Mouse (Mus musculus): ENCODE results near the gene Ackr3. TPM values are rescaled to one million over a fixed set of nuclear protein-coding genes. Genes with fewer than 3 reads are reported as not detected.

The Ackr3 gene
- polyA plus RNA-seq, 1 experiment from 2014 or later: 16.7 TPM

DNA sequence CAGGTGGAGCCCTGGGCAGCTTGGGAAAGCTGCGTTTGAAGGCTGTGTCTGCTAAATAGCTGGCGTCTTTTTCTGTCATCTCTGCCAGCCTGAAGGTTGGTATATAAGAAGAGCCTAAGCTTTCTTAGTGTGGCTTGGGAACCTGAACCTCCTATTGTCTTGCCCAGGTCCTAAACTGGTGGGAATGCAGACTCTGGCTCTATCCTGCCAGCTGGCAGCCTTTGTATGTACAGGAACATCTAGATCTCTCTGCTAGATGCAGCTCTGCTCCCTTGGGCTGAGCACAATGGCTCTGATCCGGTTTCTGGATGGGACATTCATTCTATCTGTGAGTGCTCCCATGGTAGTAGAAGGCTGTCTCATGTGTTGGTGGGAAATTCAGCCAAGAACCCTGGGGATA is 2.9 kb downstream of the Ackr3 start:
- Histone ChIP-seq H3K27me3 (peaks cover 5% of the 10 kb centered on the region; the same call in 1 of the 2 replicates), H3K36me3 (no peaks in the 10 kb centered on the region), H3K9ac (peak overlapping the region; percentile 81), H3K4me1 (replicated peaks) (peaks cover 96% of the 10 kb centered on the region), H3K27ac (replicated peaks) (peak overlapping the region; percentile 85), H3K4me2 (peak overlapping the region; percentile 65), H3K4me3 (peak overlapping the region; percentile 58), H3K9me3 (no peaks in the 10 kb centered on the region)
- 32% methylated on average over 3 of the region's 3 CpGs for WGBS
- no peak for ATAC-seq (ENCODE audit: low read depth)

DNA sequence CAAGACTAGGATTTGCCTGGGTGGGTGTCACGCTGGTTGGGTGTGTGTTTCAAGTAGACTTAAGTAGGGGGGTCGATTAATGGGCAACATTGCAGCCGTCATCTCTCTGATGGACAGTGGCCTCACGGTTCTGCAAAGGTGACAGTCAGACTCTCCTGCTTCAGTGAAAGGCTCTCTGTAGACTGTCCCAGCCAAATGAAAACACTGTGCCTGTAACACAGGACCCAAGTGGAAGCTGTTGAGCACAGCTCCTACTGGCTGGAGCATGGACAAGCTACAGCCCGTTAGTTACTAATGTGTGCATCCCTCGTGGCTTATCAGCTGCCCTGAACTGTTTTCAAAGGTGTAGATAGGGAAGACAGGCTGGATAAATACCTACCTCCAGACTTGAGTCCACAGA is 3.5 kb downstream of the Ackr3 start:
- Histone ChIP-seq H3K9me3 (no peaks in the 10 kb centered on the region), H3K36me3 (no peaks in the 10 kb centered on the region), H3K4me1 (replicated peaks) (peaks cover 96% of the 10 kb centered on the region), H3K4me3 (peak overlapping the region; percentile 58), H3K9ac (peak overlapping the region; percentile 81), H3K4me2 (peak overlapping the region; percentile 65), H3K27me3 (peaks cover 4% of the 10 kb centered on the region; the same call in 1 of the 2 replicates), H3K27ac (replicated peaks) (peak overlapping the region; percentile 85; the same call in 1 of the 2 replicates)
- ATAC-seq (ENCODE audit: low read depth): no peak
- 40% methylated on average over 6 of the region's 6 CpGs for WGBS

DNA sequence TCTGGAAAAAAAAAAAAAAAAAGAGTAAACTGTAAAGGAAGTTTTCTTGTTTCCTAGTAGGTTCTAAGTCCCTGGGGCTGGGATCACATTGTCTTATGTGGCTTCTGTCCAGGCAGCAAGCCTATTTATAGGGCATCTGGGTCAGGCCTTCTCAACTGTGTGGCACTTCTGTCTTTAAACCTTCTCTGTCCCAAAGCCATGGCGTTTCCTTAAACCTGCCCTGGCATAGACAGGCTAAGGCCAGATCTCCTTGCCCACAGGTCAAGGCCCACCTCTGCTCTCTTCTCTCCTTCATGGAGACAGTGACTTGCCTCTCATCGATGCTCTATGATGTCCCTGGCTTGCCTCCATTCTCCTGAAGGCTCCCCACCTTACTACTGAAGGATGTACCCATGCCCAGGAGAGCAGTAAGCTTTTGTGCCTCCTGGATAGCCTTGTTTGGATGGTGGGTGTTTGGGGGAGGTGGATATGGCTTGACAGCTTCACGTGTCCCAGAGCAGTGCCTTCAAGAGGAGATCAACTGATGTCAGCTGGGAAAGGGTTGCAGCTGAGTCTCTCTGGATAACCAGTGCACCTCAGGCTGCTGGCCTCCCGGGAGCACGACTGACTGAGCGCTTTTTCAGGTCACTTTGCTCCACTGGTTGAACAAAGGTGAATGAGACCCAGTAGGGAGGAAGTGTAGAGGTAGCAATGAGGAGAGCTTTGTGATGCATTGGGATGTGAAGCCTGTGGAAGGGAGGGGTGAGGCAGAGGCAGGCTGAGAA is 4.1 kb downstream of the Ackr3 start:
- peaks cover 93% of the 10 kb centered on the region for H3K4me1 ChIP-seq (replicated peaks)
- H3K4me3 ChIP-seq: peak overlapping the region; percentile 58

DNA sequence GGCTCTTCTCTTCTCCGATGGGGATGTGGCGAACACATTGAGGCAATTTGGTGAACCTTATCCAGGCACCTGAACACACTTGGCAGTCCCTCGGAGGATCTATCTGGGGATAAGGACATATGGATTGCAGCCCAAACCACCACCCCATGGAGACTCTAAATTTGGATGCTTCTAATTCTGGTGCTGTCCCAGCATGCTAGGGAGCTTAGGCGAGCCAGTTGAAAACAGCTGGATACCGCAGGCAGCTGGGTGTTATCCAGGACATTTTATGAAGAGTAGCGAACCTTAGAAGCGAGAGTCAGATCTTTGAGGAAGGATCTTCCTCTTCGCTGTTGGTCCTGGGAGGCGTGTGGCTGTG is 4.7 kb downstream of the Ackr3 start:
- WGBS: 53% methylated on average over 9 of the region's 9 CpGs
- Histone ChIP-seq H3K9me3 (no peaks in the 10 kb centered on the region), H3K27me3 (no peaks in the 10 kb centered on the region), H3K36me3 (peaks cover 2% of the 10 kb centered on the region; the same call in 1 of the 2 replicates), H3K4me3 (peak overlapping the region; percentile 17), H3K9ac (peak overlapping the region; percentile 49; the same call in 1 of the 2 replicates), H3K4me1 (replicated peaks) (peaks cover 93% of the 10 kb centered on the region), H3K27ac (replicated peaks) (peak overlapping the region; percentile 79), H3K4me2 (peak overlapping the region; percentile 65)
- ATAC-seq (ENCODE audit: low read depth): no peak

More for the DNA sequence above, 4.1 kb downstream of the Ackr3 start:
- Histone ChIP-seq H3K27ac (replicated peaks) (peak overlapping the region; percentile 79), H3K27me3 (no peaks in the 10 kb centered on the region), H3K36me3 (no peaks in the 10 kb centered on the region), H3K4me2 (peak overlapping the region; percentile 65), H3K9ac (peak overlapping the region; percentile 81; the same call in 1 of the 2 replicates), H3K9me3 (no peaks in the 10 kb centered on the region)
- ATAC-seq (ENCODE audit: low read depth): no peak
- 53% methylated on average over 6 of the region's 6 CpGs for WGBS

DNA sequence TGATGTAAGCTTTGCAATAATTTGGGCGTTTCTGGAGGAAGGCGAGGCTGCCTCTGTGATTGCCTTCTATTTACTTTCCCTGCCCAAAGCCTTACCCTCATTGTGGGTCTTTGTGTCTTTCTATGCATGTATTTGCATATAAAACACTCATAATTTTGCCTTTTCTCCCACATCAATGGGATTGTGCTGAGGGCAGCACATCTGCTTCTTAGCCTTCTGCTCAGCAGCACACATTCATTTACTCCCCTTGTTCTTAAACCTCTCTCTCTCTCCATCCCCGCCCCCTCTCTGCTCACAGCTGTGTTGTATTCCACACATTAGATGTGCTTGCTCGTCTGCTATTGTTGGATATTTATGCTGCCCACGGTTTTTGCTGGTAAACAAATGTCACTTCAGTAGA is 5.3 kb downstream of the Ackr3 start:
- no peaks in the 10 kb centered on the region for H3K27me3 ChIP-seq
- H3K9me3 ChIP-seq: no peaks in the 10 kb centered on the region
- peak overlapping the region; percentile 49; the same call in 1 of the 2 replicates for H3K9ac ChIP-seq
- ATAC-seq (ENCODE audit: low read depth): no peak
- peaks cover 87% of the 10 kb centered on the region for H3K4me1 ChIP-seq (replicated peaks)
- H3K27ac ChIP-seq (replicated peaks): peak overlapping the region; percentile 79
- 31% methylated on average over 5 of the region's 5 CpGs for WGBS
- peaks cover 8% of the 10 kb centered on the region for H3K36me3 ChIP-seq
- H3K4me3 ChIP-seq: peak overlapping the region; percentile 17; the same call in 1 of the 2 replicates
- peak overlapping the region; percentile 65 for H3K4me2 ChIP-seq

DNA sequence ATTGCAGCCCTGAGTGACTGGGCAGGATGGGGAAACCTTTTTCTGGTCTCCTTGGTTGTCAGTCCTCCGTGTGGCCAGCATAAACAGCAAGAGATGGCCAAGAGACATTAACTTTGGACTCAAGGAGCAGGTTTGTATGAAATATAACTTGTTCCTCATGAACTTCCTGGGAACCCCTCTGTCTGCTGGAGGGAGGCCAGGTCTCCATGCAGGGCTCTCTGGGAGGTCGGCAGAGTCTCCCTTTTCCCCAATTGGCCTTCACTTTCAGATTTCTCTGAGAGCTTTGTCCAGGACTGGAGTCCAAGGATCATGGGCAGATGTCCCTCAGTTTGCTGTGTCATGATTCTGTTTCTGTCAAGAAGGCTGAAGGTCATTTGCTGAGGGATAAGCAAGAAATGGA is 6.0 kb downstream of the Ackr3 start:
- H3K4me2 ChIP-seq: peak overlapping the region; percentile 65; the same call in 1 of the 2 replicates
- no peak overlapping the region for H3K4me3 ChIP-seq
- WGBS: 77% methylated on average over 2 of the region's 2 CpGs
- H3K36me3 ChIP-seq: peaks cover 14% of the 10 kb centered on the region
- no peak overlapping the region for H3K9ac ChIP-seq
- peak overlapping the region; percentile 79; the same call in 1 of the 2 replicates for H3K27ac ChIP-seq (replicated peaks)
- H3K27me3 ChIP-seq: no peaks in the 10 kb centered on the region
- H3K9me3 ChIP-seq: no peaks in the 10 kb centered on the region
- peaks cover 83% of the 10 kb centered on the region for H3K4me1 ChIP-seq (replicated peaks)
- ATAC-seq (ENCODE audit: low read depth): no peak

DNA sequence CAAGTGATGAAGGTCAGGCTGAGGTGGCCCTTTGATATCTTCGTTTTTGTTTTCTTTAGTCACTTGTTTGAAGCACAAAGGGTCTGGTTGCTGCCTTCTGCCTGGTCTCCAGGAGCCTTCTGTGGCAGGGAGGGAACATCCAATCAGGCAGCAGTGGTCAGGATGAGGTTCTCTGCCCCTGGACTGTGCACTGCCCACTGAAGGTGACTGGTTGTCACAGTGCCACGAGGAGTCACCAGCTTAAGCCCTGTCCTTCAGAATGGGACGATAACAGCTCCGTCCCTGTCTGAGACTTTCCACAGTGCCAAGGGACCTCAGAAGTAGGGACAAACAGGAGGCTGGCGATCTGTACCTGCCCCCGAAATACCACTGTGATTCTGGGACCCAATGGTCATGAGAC is 6.6 kb downstream of the Ackr3 start:
- no peak overlapping the region for H3K4me3 ChIP-seq
- no peak overlapping the region for H3K9ac ChIP-seq
- H3K27ac ChIP-seq (replicated peaks): 0 out of 2 replicates have a peak overlapping the region, but pooled peaks have one; percentile 79
- ATAC-seq (ENCODE audit: low read depth): no peak
- H3K27me3 ChIP-seq: no peaks in the 10 kb centered on the region
- 86% methylated on average over 6 of the region's 6 CpGs for WGBS
- 0 out of 2 replicates have a peak overlapping the region, but pooled peaks have one; percentile 22 for H3K4me2 ChIP-seq
- peaks cover 18% of the 10 kb centered on the region for H3K36me3 ChIP-seq
- peaks cover 79% of the 10 kb centered on the region for H3K4me1 ChIP-seq (replicated peaks)
- H3K9me3 ChIP-seq: no peaks in the 10 kb centered on the region

DNA sequence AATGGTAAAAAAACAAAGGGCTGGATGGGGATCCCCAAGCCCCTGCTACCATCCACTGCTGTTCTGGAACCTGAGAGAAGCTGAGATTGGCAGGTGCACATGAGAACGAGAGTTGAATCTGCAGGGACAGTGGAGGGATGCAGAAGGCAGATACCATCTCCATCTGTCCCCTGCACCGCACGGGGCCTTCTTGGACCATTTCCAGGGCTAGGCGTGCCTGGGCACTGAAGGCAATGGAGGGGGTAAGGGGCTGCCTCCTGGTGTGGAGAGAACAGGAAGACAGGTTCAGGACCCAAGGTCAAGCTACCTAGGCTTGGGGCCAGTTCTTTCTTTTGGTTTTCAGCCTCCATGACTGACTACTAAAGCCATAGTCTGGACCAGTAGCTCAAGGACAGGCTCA is 7.0 kb downstream of the Ackr3 start:
- no peak overlapping the region for H3K4me3 ChIP-seq
- 33% methylated on average over 4 of the region's 4 CpGs for WGBS
- H3K9ac ChIP-seq: no peak overlapping the region
- H3K36me3 ChIP-seq: peaks cover 21% of the 10 kb centered on the region
- H3K9me3 ChIP-seq: no peaks in the 10 kb centered on the region
- H3K27ac ChIP-seq (replicated peaks): peak overlapping the region; percentile 14
- H3K4me2 ChIP-seq: peak overlapping the region; percentile 22; the same call in 1 of the 2 replicates
- no peak for ATAC-seq (ENCODE audit: low read depth)
- peaks cover 74% of the 10 kb centered on the region for H3K4me1 ChIP-seq (replicated peaks)
- no peaks in the 10 kb centered on the region for H3K27me3 ChIP-seq

DNA sequence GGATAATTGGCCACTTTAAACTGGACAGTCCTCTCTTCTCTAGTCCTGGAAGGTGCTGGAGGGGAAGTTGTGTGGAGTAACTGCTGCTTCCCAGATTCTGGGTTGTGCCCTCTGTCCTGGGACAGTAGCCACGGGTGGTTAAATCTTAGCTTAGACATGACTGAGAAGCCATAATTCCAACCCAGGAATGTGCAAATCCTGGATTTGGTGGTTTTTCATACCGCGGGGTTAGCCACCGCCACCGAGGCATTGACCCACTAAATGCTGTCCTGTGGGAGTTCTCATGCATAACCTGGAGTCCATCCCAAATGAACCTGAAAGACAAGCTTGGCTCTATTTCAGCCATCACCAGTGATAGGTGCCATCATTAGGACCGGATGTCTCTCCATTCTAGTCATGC is 8.6 kb downstream of the Ackr3 start:
- no peaks in the 10 kb centered on the region for H3K27me3 ChIP-seq
- no peaks in the 10 kb centered on the region for H3K9me3 ChIP-seq
- H3K4me2 ChIP-seq: no peak overlapping the region
- H3K4me1 ChIP-seq (replicated peaks): peaks cover 58% of the 10 kb centered on the region
- no peak for ATAC-seq (ENCODE audit: low read depth)
- peaks cover 29% of the 10 kb centered on the region for H3K36me3 ChIP-seq
- H3K4me3 ChIP-seq: no peak overlapping the region
- H3K27ac ChIP-seq (replicated peaks): no peak overlapping the region
- no peak overlapping the region for H3K9ac ChIP-seq
- 90% methylated on average over 6 of the region's 6 CpGs for WGBS

DNA sequence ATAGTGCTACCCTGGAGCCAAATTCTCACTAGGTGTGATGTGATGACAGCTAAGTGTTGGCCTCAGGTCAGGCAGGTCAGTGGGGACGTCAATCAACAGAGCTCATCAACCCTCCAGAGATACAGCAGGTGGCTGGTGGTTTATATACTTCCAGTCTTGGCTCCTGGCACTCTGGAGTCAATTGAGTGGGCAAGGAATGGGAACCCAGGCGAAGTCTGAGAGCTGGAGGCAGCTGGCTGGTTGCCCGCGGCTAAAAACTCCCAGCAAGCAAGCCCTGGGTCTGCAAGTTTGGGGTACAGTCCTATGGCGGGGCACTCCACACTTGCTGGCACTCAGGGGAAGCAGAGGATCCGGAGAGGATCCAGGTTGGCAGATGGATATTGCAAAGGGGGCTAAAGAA is 9.1 kb downstream of the Ackr3 start:
- H3K4me3 ChIP-seq: no peak overlapping the region
- no peak overlapping the region for H3K27ac ChIP-seq (replicated peaks)
- H3K36me3 ChIP-seq: peaks cover 29% of the 10 kb centered on the region
- H3K4me1 ChIP-seq (replicated peaks): peaks cover 53% of the 10 kb centered on the region
- no peak overlapping the region for H3K9ac ChIP-seq
- no peaks in the 10 kb centered on the region for H3K9me3 ChIP-seq
- ATAC-seq (ENCODE audit: low read depth): no peak
- H3K27me3 ChIP-seq: no peaks in the 10 kb centered on the region
- H3K4me2 ChIP-seq: no peak overlapping the region
- 80% methylated on average over 6 of the region's 6 CpGs for WGBS

DNA sequence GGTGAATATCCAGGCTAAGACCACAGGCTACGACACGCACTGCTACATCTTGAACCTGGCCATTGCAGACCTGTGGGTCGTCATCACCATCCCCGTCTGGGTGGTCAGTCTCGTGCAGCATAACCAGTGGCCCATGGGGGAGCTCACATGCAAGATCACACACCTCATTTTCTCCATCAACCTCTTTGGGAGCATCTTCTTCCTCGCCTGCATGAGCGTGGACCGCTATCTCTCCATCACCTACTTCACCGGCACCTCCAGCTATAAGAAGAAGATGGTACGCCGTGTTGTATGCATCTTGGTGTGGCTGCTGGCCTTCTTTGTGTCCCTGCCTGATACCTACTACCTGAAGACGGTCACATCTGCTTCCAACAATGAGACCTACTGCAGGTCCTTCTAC is 10.2 kb downstream of the Ackr3 start:
- WGBS: 96% methylated on average over 12 of the region's 12 CpGs
- Histone ChIP-seq H3K4me3 (no peak overlapping the region), H3K4me2 (no peak overlapping the region), H3K9ac (no peak overlapping the region), H3K36me3 (peaks cover 29% of the 10 kb centered on the region), H3K27me3 (no peaks in the 10 kb centered on the region), H3K27ac (replicated peaks) (no peak overlapping the region), H3K4me1 (replicated peaks) (peaks cover 42% of the 10 kb centered on the region), H3K9me3 (no peaks in the 10 kb centered on the region)
- no peak for ATAC-seq (ENCODE audit: low read depth)

DNA sequence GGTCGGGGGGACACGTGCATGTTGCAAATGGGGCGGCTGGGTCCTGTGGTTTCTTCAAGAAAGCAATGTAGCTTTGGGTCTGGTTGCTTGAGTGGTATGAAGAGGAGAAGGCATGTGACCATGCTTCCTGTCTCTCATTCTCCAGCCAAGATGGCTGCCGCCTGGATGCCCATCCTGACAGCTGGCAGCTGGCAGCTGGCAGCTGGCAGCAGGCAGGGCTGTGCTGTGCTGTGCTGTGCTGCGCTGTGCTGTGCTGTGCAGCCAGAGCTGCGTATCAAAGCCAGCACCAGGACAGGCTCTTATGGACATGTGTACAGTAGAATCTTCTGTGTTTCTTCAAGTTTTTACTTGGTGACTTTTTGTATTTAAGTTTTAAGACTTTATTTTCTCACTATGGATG is 11.1 kb downstream of the Ackr3 start:
- H3K4me3 ChIP-seq: no peak overlapping the region
- H3K27ac ChIP-seq (replicated peaks): no peak overlapping the region
- H3K4me2 ChIP-seq: no peak overlapping the region
- H3K27me3 ChIP-seq: no peaks in the 10 kb centered on the region
- peaks cover 29% of the 10 kb centered on the region for H3K36me3 ChIP-seq
- H3K9ac ChIP-seq: no peak overlapping the region
- H3K9me3 ChIP-seq: no peaks in the 10 kb centered on the region
- ATAC-seq (ENCODE audit: low read depth): no peak
- WGBS: 86% methylated on average over 6 of the region's 6 CpGs
- peaks cover 38% of the 10 kb centered on the region for H3K4me1 ChIP-seq (replicated peaks)

Measured in neural tube, embryonic 13.5 days (tissue).